Mouse (Mus musculus): ENCODE results near the gene Mrps26.
"Not testable (repeated sequence)": the region's sequence is repeated elsewhere in the genome, so short reads cannot be mapped to it uniquely, and the experiment has no call there.

Mrps26 gene

DNA sequence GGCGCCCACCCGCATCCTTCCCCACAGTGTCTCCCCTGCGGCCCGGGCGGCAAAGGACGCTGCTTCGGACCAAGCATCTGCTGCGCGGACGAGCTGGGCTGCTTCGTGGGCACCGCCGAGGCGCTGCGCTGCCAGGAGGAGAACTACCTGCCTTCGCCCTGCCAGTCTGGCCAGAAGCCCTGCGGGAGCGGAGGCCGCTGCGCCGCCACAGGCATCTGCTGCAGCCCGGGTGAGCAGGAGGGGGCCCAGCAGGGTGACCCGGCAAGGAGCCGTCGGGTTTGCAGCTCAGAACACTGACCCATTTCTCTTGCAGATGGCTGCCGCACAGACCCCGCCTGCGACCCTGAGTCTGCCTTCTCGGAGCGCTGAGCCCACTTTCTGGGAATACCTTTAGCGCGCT lies 13.0 kb downstream of the Mrps26 start:
- not testable (repeated sequence) for DNase-seq

DNA sequence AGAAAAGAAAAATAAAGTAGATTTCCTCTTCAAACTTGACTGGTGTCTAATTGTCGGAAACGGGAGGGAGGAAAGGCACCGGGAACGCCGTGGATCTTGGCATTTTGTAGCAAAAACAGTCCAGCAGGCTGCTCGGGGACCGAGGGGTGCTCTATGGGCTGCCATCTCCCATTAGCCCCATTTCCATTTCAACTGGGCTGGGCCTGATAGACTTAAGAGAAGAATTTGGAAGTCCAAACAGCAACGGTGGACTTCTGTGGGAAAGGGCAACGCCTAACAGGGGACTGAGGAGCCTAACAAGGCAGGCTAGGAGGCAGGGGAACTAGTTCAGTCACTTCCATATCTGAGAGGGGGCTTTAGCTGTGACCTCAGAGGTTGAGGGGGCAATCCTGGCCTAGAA lies 13.5 kb downstream of the Mrps26 start:
- DNase-seq, result no peak

DNA sequence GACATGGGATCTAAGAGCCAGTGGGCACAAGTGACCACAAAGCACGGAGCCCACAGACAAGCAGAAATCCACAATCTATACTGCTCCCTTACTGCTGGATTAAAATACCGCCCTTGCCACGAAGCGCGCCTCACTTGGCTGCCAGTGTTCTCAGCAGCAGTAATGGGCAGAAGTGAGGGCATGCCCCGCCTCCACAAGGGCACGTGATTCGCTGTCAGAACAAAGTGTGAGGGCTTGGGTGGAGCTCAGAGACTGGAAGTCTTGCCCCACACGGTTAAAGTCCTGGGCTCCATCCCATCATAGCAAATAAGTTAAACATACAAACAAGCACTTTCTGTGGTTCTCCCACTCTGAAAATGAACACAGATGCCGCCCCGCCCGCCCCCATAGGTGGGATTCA lies 14.1 kb downstream of the Mrps26 start:
- peak; percentile 32 to 58 for DNase-seq

DNA sequence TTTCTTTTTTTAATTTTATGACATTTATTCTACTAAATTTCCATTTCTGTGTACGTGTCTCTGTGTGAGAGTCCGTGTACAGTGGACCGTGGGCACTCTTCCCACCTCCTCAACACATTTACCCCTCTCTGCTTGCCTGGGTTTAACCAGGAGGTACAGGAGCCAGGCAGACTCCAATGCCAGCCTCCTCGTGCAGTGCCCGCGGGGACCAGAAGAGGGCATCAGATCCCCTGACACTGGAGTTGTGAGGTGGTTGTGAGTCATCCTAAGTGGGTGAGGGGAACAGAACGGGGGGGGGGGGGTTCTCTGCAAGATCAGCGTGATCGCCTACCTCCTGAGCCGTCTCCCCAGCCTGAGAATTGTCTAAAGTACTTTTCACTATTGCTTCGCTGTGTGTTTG lies 14.6 kb downstream of the Mrps26 start:
- DNase-seq, result peak; percentile 30 to 68

- no peak for DNase-seq
These were observed 16.2 kb downstream of the Mrps26 start for GRCm38 (mm10) chr2:130579791-130580190.

- DNase-seq, result no peak
These were observed 17.7 kb downstream of the Mrps26 start for GRCm38 (mm10) chr2:130581201-130581600.

- no peak for DNase-seq
These were observed 19.0 kb downstream of the Mrps26 start, which contains the start of gene Avp for GRCm38 (mm10) chr2:130582552-130582951. TSS of gene Avp (minus strand) at chr2:130582554.

DNA sequence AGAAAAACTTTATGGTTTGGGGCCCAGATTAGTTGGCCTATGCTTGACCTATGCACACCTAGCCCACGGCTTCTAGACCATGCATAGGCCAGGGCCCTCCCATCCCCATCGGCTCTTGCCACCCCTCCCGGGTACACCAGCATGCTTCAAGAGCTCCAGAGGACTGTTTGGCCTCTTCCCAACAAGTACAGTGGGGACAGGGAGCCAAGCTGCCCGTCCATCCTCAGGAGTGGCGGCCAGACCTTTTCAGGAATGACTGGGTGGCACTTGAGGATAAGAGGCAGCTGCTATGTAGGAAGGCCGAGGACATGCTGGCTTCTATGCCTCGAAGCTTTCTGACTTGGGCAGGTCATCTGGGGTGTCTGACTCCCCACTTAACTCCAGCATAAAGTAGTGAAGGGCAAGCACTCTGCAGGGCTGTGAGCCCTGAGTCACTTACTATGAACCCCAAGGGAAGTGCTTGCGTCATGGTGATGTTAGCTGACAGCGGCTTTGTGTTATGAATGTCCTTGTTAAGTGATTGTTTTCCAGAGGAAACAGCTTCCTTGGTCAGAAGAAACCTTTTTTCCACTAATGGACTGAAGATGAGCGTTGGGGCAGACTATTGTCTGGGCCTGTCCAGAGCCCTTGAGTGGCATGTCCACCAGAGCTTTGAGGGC lies 20.5 kb downstream of the Mrps26 start:
- DNase-seq, result no peak

DNA sequence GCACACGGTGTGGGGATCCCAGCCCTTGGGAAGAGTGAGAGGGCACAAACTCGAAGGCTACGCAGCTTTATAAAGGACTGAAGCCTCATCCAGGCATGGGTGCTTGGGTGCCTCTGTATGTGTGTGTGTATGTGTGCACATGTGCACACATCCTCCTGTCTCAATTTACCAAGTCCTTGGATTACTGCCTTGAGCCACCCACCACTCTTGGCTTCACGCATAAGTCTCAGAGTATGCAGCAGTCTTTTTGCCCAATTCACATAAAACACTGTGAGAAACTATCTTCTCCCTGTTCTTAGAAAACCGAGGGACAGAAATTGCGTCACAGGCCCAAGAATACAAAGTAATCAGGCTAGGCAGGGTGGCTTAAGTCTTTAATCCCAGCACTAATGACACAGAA lies 22.5 kb downstream of the Mrps26 start:
- no peak for DNase-seq

DNA sequence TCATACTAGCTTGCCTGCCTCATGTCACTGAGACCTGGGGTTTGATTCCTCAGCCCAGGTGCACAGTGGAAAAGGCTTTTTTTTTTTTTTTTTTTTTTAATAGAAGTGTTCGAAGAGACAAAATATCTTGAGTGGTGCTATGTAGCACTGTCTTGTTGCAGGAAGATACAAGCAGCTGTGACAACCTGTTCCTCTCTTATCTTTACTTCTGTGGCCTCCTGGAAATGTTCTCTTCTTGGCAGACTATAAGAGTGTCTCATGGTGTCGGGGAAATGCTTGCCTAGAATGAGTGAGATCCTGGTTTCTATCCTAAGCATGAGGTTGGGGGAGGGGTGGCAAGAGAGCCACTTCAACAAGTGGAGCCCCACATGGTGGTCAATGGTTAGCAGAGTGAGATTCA lies 24.8 kb downstream of the Mrps26 start:
- no peak for DNase-seq

GRCm38 (mm10) chr2:130589157-130589556 lies 25.6 kb downstream of the Mrps26 start:
- DNase-seq, result no peak

- no peak for DNase-seq
These were observed 26.2 kb downstream of the Mrps26 start for GRCm38 (mm10) chr2:130589761-130590160.

GRCm38 (mm10) chr2:130591016-130591415 lies 27.5 kb downstream of the Mrps26 start:
- DNase-seq, result no peak

- DNase-seq, result no peak
These were observed 32.1 kb downstream of the Mrps26 start for GRCm38 (mm10) chr2:130595596-130595995.

GRCm38 (mm10) chr2:130597601-130598010 lies 34.1 kb downstream of the Mrps26 start:
- no peak for DNase-seq

DNA sequence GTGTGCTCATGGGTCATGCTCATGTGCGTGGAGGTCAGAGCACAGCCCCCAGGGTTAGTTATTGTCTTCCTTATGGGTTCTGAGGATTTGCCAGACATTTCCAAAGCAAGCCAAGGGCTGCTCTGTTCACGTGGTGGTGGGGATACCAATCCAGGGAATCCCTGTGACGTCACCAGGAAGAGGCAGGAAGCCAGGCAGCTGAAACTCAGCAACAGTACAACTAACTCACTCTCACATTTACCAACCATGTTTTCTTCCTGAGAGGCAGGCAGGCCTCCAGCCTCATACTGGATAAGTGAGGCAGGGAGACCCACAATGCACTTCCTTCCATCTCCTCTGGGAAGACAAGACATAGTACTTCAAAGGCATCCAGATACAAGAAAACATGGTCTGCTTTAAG lies 34.9 kb downstream of the Mrps26 start:
- no peak for DNase-seq

GRCm38 (mm10) chr2:130602195-130602594 lies 38.7 kb downstream of the Mrps26 start:
- DNase-seq, result no peak

- no peak for DNase-seq
These were observed 49.5 kb downstream of the Mrps26 start for GRCm38 (mm10) chr2:130613091-130613490.
